Mouse (Mus musculus) brown adipose tissue, adult 24 weeks (tissue): ENCODE results near the gene Stx6. TPM values are rescaled to one million over a fixed set of nuclear protein-coding genes. Genes with fewer than 3 reads are reported as not detected.

Experiments used
- H3K27ac ChIP-seq: fragments of 200-500 bp; replicated peaks from 2 replicates; pipeline ENCODE4 v1.5.1; 2012; ENCODE audit warnings: low read depth, mild to moderate bottlenecking, low read length
- H3K4me1 ChIP-seq: fragments of 200-500 bp; 2 replicates; pipeline ENCODE4 v1.6.1; 2012; ENCODE audit warnings: low read length, mixed read lengths; ENCODE audit not compliant: control insufficient read depth, insufficient read depth, insufficient read length
- H3K4me3 ChIP-seq: fragments of 200-500 bp; 2 replicates; pipeline ENCODE4 v1.5.1; 2012; ENCODE audit warnings: low read depth, mild to moderate bottlenecking, low read length, moderate library complexity; ENCODE audit not compliant: insufficient read depth
- polyA plus RNA-seq: library from polyadenylated mRNA; stranded (reverse); fragments of >200 nt; gene quantifications from 2 replicates; pipeline ENCODE4 v1.2.4, GENCODE M21; 2012; ENCODE audit not compliant: missing spikeins, insufficient read depth, insufficient read length

Stx6 gene
- 29.0 and 43.5 TPM in 2 replicates for polyA plus RNA-seq

- Histone ChIP-seq H3K4me1 (no peaks in the 10 kb centered on the region), H3K27ac (peak within 1 kb of the TSS; percentile 66)
These were observed at the start of gene Stx6 for GRCm38 (mm10) chr1:155158141-155158969. Gene Stx6, plus strand, starts transcription at chr1:155158715.

DNA sequence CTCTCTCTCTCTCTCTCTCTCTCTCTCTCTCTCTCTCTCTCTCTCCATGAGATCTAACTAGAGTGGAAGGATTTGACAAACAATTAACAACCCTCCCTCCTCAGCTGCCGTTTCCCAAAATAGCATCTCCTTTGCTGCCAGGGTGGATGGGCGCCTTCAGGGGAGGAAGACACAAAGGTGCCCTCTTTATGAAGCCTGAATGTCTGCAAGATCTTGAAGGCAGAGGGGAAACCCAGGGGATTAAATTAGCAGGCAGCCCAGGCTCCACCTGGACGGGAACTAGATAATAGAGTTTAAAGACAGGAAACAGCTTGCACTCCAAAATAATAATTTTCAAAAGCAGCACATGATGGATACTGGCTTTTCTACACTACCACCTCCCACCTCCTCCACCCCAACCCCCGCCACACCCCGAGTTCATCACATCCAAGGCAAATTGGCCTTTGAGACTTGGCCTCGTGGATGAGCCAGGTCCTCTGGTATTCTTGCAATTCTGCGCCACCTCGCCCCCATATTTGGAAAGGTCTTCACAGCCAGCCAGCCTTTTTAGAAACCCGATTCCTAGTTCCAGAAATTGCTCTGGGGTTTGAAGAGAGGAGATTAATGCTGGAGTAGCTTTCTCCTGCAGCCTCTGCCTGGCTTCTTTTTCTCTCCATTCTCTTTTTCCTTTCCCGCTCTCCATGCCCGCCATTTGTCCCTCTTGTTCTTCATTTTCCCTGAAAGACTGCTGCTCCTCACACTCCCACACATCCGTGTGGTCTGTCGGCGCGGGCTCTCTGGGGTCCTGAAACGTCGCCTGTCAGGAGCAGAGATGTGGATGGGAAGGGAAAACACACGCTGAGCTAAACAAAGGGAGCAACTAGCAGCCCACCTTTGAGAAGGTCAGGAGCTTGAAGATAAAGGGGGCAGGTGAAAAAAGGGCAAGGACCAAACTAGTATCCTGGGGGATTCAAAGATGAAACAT, 48.8 kb upstream of the Stx6 start:
- H3K4me3 ChIP-seq: no peak overlapping the region

More at GRCm38 (mm10) chr1:155158141-155158969, at the start of gene Stx6:
- peak within 1 kb of the TSS; percentile 90 for H3K4me3 ChIP-seq

GRCm38 (mm10) chr1:155111491-155111890, 47.0 kb upstream of the Stx6 start:
- Histone ChIP-seq H3K4me3 (no peak overlapping the region), H3K27ac (no peak overlapping the region), H3K4me1 (peaks cover 4% of the 10 kb centered on the region; the same call in 1 of the 2 replicates)

More for the DNA sequence above, 48.8 kb upstream of the Stx6 start:
- Histone ChIP-seq H3K27ac (no peak overlapping the region), H3K4me1 (peaks cover 4% of the 10 kb centered on the region; the same call in 1 of the 2 replicates)

DNA sequence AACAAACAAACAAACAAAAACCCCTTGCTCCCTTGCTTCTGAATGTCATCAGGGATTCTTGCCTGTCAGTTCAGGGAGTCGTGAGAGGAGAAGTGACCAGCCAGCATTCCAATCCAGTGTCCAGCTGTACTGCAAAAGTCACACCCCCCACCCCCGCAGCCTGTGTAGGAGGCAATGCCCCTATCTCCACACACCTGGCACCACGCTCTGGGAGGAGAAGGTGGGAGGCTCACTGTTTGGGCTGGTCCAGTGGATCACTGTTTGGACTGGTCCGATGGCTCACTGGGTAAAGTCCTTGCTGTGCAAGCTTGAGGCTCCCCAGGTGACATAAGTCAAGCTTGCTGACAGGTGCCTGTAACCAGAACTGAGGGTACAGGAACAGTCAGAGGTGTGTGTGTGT, 46.4 kb upstream of the Stx6 start:
- H3K4me3 ChIP-seq: no peak overlapping the region
- no peak overlapping the region for H3K27ac ChIP-seq
- peaks cover 4% of the 10 kb centered on the region; the same call in 1 of the 2 replicates for H3K4me1 ChIP-seq

GRCm38 (mm10) chr1:155112875-155113274, 45.6 kb upstream of the Stx6 start:
- Histone ChIP-seq H3K27ac (no peak overlapping the region), H3K4me3 (no peak overlapping the region), H3K4me1 (peaks cover 4% of the 10 kb centered on the region; the same call in 1 of the 2 replicates)

DNA sequence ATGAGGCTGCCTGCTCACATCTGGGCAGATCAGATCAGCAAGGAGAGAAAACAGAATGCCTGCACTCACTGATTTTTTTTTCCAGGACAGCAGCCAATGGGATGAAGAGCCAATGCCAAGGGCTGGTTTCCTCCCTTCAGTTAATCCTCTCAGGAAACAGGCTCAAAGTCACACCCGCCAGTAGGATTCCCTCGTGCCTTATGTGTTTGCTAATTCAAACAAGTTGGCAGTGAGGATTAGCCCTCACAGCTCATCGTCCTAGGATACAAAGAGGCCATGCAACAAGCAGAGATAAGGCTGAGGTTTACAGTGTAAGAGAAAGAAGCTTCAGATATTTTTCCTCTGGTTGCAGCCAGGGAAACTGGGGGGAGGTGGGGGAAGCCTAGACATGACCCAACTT, 44.6 kb upstream of the Stx6 start:
- peaks cover 4% of the 10 kb centered on the region; the same call in 1 of the 2 replicates for H3K4me1 ChIP-seq
- H3K4me3 ChIP-seq: no peak overlapping the region
- H3K27ac ChIP-seq: no peak overlapping the region

DNA sequence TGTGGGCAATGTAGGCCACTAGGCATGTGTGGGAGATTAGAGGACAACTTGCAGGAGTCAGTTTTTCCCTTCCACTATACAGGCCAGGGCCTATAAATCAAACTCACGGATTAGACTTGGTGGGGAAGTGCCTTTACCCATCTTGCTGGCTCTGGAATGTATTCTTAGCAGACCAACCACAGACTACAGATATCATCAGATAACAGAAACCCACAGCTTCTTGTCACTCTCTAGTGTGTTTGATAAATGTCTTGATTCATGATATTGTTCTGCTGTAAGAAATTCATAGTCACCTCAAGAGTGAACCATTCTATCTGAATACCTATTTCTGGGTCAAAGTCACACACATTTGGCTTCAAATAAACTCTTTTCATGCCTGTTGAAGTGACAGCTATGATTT, 38.8 kb upstream of the Stx6 start:
- no peak overlapping the region for H3K4me3 ChIP-seq
- H3K27ac ChIP-seq: no peak overlapping the region
- H3K4me1 ChIP-seq: no peaks in the 10 kb centered on the region

GRCm38 (mm10) chr1:155121977-155122939, 36.3 kb upstream of the Stx6 start:
- H3K4me3 ChIP-seq: peak overlapping the region; percentile 44

GRCm38 (mm10) chr1:155124397-155124796, 34.1 kb upstream of the Stx6 start:
- Histone ChIP-seq H3K4me1 (peaks cover 9% of the 10 kb centered on the region), H3K27ac (no peak overlapping the region), H3K4me3 (no peak overlapping the region)

More at GRCm38 (mm10) chr1:155121977-155122939, 36.3 kb upstream of the Stx6 start:
- Histone ChIP-seq H3K4me1 (peaks cover 8% of the 10 kb centered on the region), H3K27ac (peak overlapping the region; percentile 26; the same call in 1 of the 2 replicates)

DNA sequence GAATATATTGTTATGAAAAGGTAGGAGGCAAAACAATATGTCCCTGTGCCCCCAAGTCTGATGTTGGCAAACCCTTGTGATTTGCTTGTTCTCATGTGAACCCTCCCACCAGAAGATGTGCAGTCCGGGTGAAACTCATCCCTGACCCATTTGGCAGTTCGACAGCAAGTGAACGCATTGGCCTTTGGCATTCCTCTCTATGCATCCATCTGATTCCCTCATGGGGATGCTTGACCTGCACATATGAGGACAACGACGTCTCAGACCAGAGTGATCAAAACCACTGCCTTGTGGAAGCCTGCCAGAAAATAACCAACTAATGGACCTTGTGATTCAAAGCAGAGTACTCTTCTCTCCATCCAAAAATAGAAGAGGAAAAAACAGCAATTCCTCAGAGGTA, 31.8 kb upstream of the Stx6 start:
- peaks cover 9% of the 10 kb centered on the region for H3K4me1 ChIP-seq
- no peak overlapping the region for H3K4me3 ChIP-seq
- no peak overlapping the region for H3K27ac ChIP-seq

- peaks cover 9% of the 10 kb centered on the region for H3K4me1 ChIP-seq
- H3K27ac ChIP-seq: no peak overlapping the region
- H3K4me3 ChIP-seq: no peak overlapping the region
These were observed 31.0 kb upstream of the Stx6 start for GRCm38 (mm10) chr1:155127429-155127934.

- H3K27ac ChIP-seq: no peak overlapping the region
- H3K4me3 ChIP-seq: no peak overlapping the region
- peaks cover 2% of the 10 kb centered on the region; the same call in 1 of the 2 replicates for H3K4me1 ChIP-seq
These were observed 23.6 kb upstream of the Stx6 start for GRCm38 (mm10) chr1:155134866-155135265.

- Histone ChIP-seq H3K4me3 (no peak overlapping the region), H3K4me1 (peaks cover 2% of the 10 kb centered on the region; the same call in 1 of the 2 replicates), H3K27ac (no peak overlapping the region)
These were observed 19.7 kb upstream of the Stx6 start for GRCm38 (mm10) chr1:155138795-155139194.

DNA sequence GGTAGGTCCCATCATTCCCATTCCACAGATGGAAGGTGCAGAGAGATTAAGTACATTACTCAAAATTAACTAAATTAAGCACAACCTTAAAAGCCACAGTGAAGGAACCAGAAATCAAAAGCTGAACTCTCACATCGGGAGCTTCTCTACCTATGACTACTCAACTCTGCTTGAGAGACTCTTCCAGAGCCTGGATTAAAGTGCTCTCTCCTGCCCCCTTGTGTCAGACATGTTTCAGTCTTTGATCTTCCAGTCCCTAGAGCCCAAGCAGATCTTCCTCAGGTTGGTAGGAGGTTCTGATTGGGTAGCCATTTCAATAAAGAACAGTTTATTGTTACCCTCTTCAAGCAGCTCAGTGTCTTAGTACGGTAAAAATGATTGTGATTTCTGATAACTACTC, 18.4 kb upstream of the Stx6 start:
- Histone ChIP-seq H3K4me1 (peaks cover 4% of the 10 kb centered on the region; the same call in 1 of the 2 replicates), H3K4me3 (no peak overlapping the region), H3K27ac (no peak overlapping the region)
